Mouse (Mus musculus) bone marrow macrophage, adult 2 months (primary cell): ENCODE data around the gene Scarb1.

ENCODE experiments used
- CTCF ChIP-seq: IDR thresholded peaks from 2 replicates; pipeline ENCODE4 v1.5.1; 2012; ENCODE audit warnings: low read depth, mild to moderate bottlenecking, low read length, moderate library complexity
- POLR2A ChIP-seq: IDR thresholded peaks from 2 replicates; pipeline ENCODE4 v1.6.1; 2012; ENCODE audit warnings: mild to moderate bottlenecking, low read depth, low read length, borderline replicate concordance

- TF ChIP-seq POLR2A (no peak), CTCF (no peak)
These were observed 54.8 kb downstream of the Scarb1 start for GRCm38 (mm10) chr5:125286090-125286489.
